Mouse (Mus musculus): ENCODE measurements around the gene Tmem233. TPM values are rescaled to one million over a fixed set of nuclear protein-coding genes. Genes with fewer than 3 reads are reported as not detected.

Tmem233 gene
- polyA plus RNA-seq, 1 experiment, result not detected

DNA sequence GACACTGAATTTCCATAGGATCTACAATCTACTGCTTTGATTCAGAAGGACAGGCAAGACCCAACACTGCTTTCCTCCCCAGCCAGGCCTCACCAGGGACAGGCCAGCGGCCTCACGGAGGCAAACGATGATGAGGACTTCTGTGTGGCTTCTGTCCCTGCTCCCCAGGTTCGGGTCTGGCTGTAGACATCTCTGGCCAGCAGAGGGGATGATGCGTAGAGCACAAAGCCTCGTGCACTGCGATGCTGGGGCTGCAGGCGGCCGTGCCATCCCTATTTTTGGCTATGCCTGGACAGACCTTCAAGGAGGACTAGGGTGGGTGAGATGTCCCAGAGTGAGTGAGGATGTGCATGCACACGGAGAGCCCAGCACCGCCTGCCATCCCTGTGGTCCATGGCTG lies 68.8 kb downstream of the Tmem233 start:
- TF ChIP-seq POLR2A (IDR thresholded peaks at IDR 0.05; ENCODE audit: insufficient read depth, low read depth, low read length) (no peak), CTCF (IDR thresholded peaks at IDR 0.05; ENCODE audit: insufficient read depth, low read depth, low read length) (no peak)
- WGBS, result 97% methylated on average over 11 of the region's 11 CpGs
- Histone ChIP-seq H3K4me3 (ENCODE audit: insufficient read depth, low read depth, low read length) (no peak overlapping the region), H3K27ac (ENCODE audit: insufficient read depth, low read depth, low read length) (no peak overlapping the region), H3K4me1 (ENCODE audit: control insufficient read depth, insufficient read depth, low read length) (no peaks in the 10 kb centered on the region)

DNA sequence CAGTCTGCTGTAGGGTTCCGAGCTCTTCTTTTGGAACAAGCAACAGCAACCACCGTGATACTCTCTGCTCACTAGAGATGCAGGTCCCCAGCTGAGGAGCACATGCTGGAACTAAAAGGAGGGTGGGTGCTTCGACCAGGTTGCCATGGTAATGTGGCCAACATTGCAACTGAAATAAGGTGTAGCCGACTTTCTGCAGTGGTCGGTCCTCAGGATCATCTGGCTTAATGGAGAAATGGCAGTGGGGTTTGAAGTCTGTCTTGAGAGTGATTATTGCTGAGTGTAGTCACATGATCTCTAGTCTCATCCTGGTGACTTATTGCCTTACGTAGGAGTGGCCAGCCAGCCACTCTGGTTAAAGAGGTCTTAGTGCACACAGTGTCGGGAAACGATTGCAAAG lies 69.2 kb downstream of the Tmem233 start:
- H3K4me3 ChIP-seq (ENCODE audit: insufficient read depth, low read depth, low read length), result no peak overlapping the region

DNA sequence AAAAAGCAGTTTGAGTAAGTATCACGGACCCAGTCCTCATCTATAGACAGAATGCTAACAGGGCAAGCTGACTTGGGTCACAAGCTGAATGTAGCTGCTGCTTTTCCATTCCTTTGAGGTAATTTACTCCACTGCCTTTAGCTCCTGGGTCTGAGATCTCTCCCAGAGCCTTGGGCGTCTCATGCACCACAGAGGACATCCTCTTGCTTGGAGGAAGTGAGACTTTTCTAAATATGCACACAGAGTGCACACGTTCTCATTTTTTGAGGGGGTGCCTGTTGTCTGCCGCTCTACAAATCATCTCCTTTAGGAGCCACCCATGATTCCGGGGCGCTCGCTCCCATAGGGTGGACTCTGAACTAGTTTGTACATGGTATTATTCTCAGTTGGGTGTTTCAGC lies 70.5 kb downstream of the Tmem233 start:
- WGBS, result 94% methylated on average over 7 of the region's 7 CpGs
- Histone ChIP-seq H3K4me3 (ENCODE audit: insufficient read depth, low read depth, low read length) (no peak overlapping the region), H3K4me1 (ENCODE audit: control insufficient read depth, insufficient read depth, low read length) (no peaks in the 10 kb centered on the region), H3K27ac (ENCODE audit: insufficient read depth, low read depth, low read length) (no peak overlapping the region)
- TF ChIP-seq CTCF (IDR thresholded peaks at IDR 0.05; ENCODE audit: insufficient read depth, low read depth, low read length), result no peak
- no peak for TF ChIP-seq POLR2A (IDR thresholded peaks at IDR 0.05; ENCODE audit: insufficient read depth, low read depth, low read length)

More for the DNA sequence above, 69.2 kb downstream of the Tmem233 start:
- H3K27ac ChIP-seq (ENCODE audit: insufficient read depth, low read depth, low read length), result no peak overlapping the region
- no peaks in the 10 kb centered on the region for H3K4me1 ChIP-seq (ENCODE audit: control insufficient read depth, insufficient read depth, low read length)
- 70% methylated on average over 8 of the region's 8 CpGs for WGBS
- no peak for TF ChIP-seq POLR2A (IDR thresholded peaks at IDR 0.05; ENCODE audit: insufficient read depth, low read depth, low read length)

GRCm38 (mm10) chr5:116011700-116012099 lies 71.3 kb downstream of the Tmem233 start:
- no peak overlapping the region for H3K4me3 ChIP-seq (ENCODE audit: insufficient read depth, low read depth, low read length)
- TF ChIP-seq CTCF (IDR thresholded peaks at IDR 0.05; ENCODE audit: insufficient read depth, low read depth, low read length) (no peak), POLR2A (IDR thresholded peaks at IDR 0.05; ENCODE audit: insufficient read depth, low read depth, low read length) (no peak)
- no peaks in the 10 kb centered on the region for H3K4me1 ChIP-seq (ENCODE audit: control insufficient read depth, insufficient read depth, low read length)
- H3K27ac ChIP-seq (ENCODE audit: insufficient read depth, low read depth, low read length), result no peak overlapping the region
- 91% methylated on average over 7 of the region's 7 CpGs for WGBS

DNA sequence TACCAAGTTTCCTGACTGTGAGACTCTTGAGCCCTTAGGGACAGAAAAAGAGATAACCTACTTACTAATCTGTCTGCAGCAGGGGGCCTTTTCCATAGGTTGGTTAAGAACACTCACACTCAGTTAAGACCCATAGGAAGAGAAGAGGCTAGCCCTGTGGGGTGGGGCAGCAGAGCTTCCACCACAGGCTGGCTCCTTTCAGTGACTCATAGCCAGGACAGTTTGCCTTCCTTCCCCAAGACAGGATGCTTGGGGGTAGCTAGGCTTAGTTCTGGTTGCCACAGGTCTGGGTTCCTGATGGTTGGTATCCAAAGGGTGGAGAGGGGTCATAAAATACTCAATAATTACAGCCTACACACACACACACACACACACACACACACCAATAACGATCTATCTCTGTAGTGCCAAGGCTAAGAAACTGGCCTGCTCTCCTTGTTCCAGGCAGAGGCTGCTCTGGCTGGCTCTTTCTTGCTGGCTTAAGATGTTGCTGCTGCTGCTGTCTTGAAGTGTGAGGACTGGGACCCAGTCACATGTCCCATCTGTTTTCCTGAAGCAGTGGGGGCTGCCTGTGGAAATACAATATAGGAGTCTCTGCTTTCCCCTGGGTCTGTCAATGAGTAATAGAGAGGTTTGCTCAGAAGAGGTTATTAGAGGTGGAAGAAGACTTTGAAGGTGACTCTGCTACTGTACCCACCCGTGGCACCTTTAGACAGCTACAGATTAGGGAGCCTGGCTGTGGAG lies 73.0 kb downstream of the Tmem233 start:
- peaks cover 10% of the 10 kb centered on the region for H3K4me1 ChIP-seq (ENCODE audit: control insufficient read depth, insufficient read depth, low read length)
- no peak for TF ChIP-seq CTCF (IDR thresholded peaks at IDR 0.05; ENCODE audit: insufficient read depth, low read depth, low read length)
- TF ChIP-seq POLR2A (IDR thresholded peaks at IDR 0.05; ENCODE audit: insufficient read depth, low read depth, low read length), result no peak
- no peak overlapping the region for H3K27ac ChIP-seq (ENCODE audit: insufficient read depth, low read depth, low read length)
- no peak overlapping the region for H3K4me3 ChIP-seq (ENCODE audit: insufficient read depth, low read depth, low read length)
- 51% methylated on average over 2 of the region's 2 CpGs for WGBS

GRCm38 (mm10) chr5:116009091-116009851 lies 73.8 kb downstream of the Tmem233 start:
- TF ChIP-seq POLR2A (IDR thresholded peaks at IDR 0.05; ENCODE audit: insufficient read depth, low read depth, low read length) (no peak), CTCF (IDR thresholded peaks at IDR 0.05; ENCODE audit: insufficient read depth, low read depth, low read length) (no peak)
- Histone ChIP-seq H3K27ac (ENCODE audit: insufficient read depth, low read depth, low read length) (no peak overlapping the region), H3K4me1 (ENCODE audit: control insufficient read depth, insufficient read depth, low read length) (peaks cover 17% of the 10 kb centered on the region), H3K4me3 (ENCODE audit: insufficient read depth, low read depth, low read length) (no peak overlapping the region)
- 83% methylated on average over 15 of the region's 15 CpGs for WGBS

DNA sequence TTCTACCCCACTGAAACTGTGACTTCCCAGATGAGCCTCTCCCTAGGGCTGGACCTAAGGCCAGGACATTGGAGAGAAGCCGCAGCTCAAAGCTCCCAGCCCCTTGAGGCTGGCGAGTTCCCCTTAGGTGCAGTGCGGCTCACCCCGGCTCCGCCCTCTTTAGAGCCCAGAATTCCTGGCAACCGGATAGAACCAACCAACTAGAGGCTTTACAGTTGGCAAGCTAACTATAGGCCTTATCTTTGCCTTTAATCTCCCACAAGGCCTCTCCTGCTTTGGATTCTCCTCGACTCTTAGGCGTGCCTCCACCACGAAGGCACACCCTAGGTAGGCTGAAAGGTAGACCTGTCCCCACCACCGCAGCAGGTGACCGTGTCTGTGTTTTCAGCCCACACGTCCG lies 75.3 kb downstream of the Tmem233 start:
- Histone ChIP-seq H3K4me1 (ENCODE audit: control insufficient read depth, insufficient read depth, low read length) (peaks cover 29% of the 10 kb centered on the region), H3K27ac (ENCODE audit: insufficient read depth, low read depth, low read length) (no peak overlapping the region), H3K4me3 (ENCODE audit: insufficient read depth, low read depth, low read length) (no peak overlapping the region)
- WGBS, result 90% methylated on average over 13 of the region's 13 CpGs
- no peak for TF ChIP-seq POLR2A (IDR thresholded peaks at IDR 0.05; ENCODE audit: insufficient read depth, low read depth, low read length)
- TF ChIP-seq CTCF (IDR thresholded peaks at IDR 0.05; ENCODE audit: insufficient read depth, low read depth, low read length), result no peak

DNA sequence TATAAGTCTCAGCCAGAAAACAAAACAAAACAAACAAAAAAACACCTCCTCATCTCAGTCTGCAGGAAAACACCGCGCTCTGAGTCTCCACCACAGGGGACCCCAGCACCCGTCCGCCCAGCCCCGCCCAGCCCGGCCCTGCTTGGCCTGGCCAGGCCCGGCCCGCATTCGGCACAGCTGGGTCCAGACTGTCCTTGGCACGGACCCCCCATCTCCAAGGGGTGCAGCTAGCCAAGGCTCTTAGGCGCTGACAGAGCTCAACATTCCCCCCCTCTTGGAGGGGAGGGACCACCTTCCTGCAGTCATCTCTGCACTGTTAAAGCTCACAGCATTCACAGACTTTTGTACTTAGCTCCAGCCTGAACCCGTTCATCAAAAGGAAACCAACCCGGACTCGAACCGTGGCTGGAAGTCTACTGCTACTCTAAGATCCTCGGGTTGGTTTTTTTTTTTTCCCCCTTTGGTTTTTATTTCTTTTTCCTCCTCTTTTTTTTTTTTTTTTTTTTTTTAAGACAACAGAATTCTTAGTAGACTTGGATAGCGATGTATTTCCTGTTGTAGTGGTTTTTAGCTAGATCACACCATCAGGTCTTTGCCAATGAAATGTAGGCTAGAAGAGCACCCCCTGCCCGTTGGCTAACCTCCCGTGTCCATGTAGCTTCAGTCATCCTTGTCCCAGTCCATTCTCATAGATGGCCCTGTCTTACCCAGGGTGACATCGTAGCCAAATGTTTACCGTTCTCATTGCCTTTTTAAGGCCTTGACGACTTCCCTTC lies 76.5 kb downstream of the Tmem233 start:
- WGBS, result 65% methylated on average over 22 of the region's 22 CpGs
- no peak overlapping the region for H3K27ac ChIP-seq (ENCODE audit: insufficient read depth, low read depth, low read length)
- no peak overlapping the region for H3K4me3 ChIP-seq (ENCODE audit: insufficient read depth, low read depth, low read length)
- peaks cover 29% of the 10 kb centered on the region for H3K4me1 ChIP-seq (ENCODE audit: control insufficient read depth, insufficient read depth, low read length)
- no peak for TF ChIP-seq POLR2A (IDR thresholded peaks at IDR 0.05; ENCODE audit: insufficient read depth, low read depth, low read length)
- no peak for TF ChIP-seq CTCF (IDR thresholded peaks at IDR 0.05; ENCODE audit: insufficient read depth, low read depth, low read length)

- 50% methylated on average over 10 of the region's 10 CpGs for WGBS
- H3K4me3 ChIP-seq (ENCODE audit: insufficient read depth, low read depth, low read length), result no peak overlapping the region
- H3K27ac ChIP-seq (ENCODE audit: insufficient read depth, low read depth, low read length), result peak overlapping the region; percentile 89
- TF ChIP-seq CTCF (IDR thresholded peaks at IDR 0.05; ENCODE audit: insufficient read depth, low read depth, low read length) (no peak), POLR2A (IDR thresholded peaks at IDR 0.05; ENCODE audit: insufficient read depth, low read depth, low read length) (no peak)
- H3K4me1 ChIP-seq (ENCODE audit: control insufficient read depth, insufficient read depth, low read length), result peaks cover 29% of the 10 kb centered on the region
Measured at GRCm38 (mm10) chr5:116004271-116004670, 78.8 kb downstream of the Tmem233 start.

Data from olfactory bulb, adult 2 months (tissue).